Mouse (Mus musculus) cerebellum, adult 2 months (tissue): ENCODE measurements at regions not wholly inside any gene's neighbourhood (a gene's known extent, or its start where the extent isn't known, plus 50 kb on each side); places are given as distances from the start of the nearest gene placed in this dataset.

Experiments used
- DNase-seq, 2 experiments: peaks; one replicate each; pipeline ENCODE4 v3.0.0; 2021
- H3K27ac ChIP-seq: fragments of 200-500 bp; 2 replicates; pipeline ENCODE4 v1.5.1; 2012; ENCODE audit warnings: low read length, control low read depth, inconsistent platforms; ENCODE audit not compliant: insufficient read depth
- H3K27me3 ChIP-seq: fragments of 200-500 bp; 2 replicates; pipeline ENCODE4 v1.6.1; 2012; ENCODE audit warnings: inconsistent platforms, mild to moderate bottlenecking, low read length, moderate library complexity; ENCODE audit not compliant: control insufficient read depth, insufficient read depth
- H3K4me1 ChIP-seq: fragments of 200-500 bp; 2 replicates; pipeline ENCODE4 v1.6.1; 2011; ENCODE audit warnings: low read length; ENCODE audit not compliant: control insufficient read depth, insufficient read depth
- H3K4me3 ChIP-seq: fragments of 200-500 bp; replicated peaks from 2 replicates; pipeline ENCODE3; 2011; ENCODE audit warnings: mild to moderate bottlenecking, low read depth, low read length, control low read depth; ENCODE audit not compliant: insufficient read depth
- CTCF ChIP-seq: fragments of 200-500 bp; IDR thresholded peaks from 2 replicates; pipeline ENCODE4 v1.5.1; 2011; ENCODE audit warnings: low read depth, mild to moderate bottlenecking, control low read depth, low read length, moderate library complexity, borderline replicate concordance; ENCODE audit not compliant: insufficient read depth
- POLR2A ChIP-seq: fragments of 200-500 bp; IDR thresholded peaks from 2 replicates; pipeline ENCODE4 v1.6.1; 2011; ENCODE audit warnings: low read length, control low read depth, borderline replicate concordance; ENCODE audit not compliant: insufficient read depth
- WGBS: fragments of 180-500 bp; shearing (Covaris S2); methylation state at CpG from one replicate; pipeline ENCODE4 v1.1.7; 2018; 5-methylcytosine and 5-hydroxymethylcytosine counted together

- Histone ChIP-seq H3K27me3 (no peaks in the 10 kb centered on the region), H3K4me3 (no peak overlapping the region), H3K27ac (no peak overlapping the region), H3K4me1 (no peaks in the 10 kb centered on the region)
- WGBS, result 89% methylated on average over 3 of the region's 3 CpGs
- DNase-seq, result no peak
- no peak for TF ChIP-seq CTCF
- no peak for TF ChIP-seq POLR2A
These were observed 591.9 kb upstream of the Cdh6 start for GRCm38 (mm10) chr15:13765411-13765810.

DNA sequence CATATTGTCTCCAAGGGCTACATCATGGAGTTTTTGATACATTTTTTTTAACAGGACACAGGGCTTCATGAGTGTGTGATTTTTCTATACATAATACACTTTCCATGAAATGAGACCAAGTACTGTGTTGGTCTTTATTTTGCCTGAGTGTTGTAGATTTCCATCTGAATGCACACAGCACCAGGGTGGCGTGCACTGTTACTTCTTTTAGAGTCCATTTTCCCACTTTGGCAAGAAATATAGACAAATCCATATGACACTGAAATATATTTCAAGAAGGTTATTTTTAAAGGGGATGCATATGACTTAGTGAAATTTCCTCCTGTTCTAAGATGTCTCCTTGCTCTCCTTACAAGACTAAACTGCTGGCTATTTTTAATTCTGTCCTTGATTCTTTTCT is 591.1 kb upstream of the Cdh6 start:
- TF ChIP-seq CTCF (no peak), POLR2A (no peak)
- DNase-seq, result no peak
- no peaks in the 10 kb centered on the region for H3K4me1 ChIP-seq
- 57% methylated on average over 1 of the region's 1 CpGs for WGBS
- H3K4me3 ChIP-seq, result no peak overlapping the region
- H3K27ac ChIP-seq, result no peak overlapping the region
- no peaks in the 10 kb centered on the region for H3K27me3 ChIP-seq

DNA sequence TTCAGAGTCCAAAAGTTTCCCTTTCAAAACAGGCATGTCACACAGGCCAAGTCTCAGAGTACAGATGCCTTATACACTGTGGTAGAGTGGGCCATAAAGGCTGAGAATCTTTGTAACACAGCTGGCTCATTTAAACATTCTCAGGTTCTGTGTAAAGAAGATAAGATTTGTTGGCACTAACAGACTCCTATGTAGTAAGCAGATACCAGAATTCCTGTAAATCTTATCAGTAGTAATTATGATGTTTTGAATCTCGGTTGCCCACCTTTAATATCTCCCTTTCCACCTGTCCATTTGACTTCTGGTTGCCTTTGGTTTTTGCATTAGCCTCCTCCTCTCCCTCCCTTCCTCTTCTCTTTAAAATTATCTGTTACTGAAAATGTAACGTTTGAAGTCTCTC is 573.1 kb upstream of the Cdh6 start:
- Histone ChIP-seq H3K4me1 (no peaks in the 10 kb centered on the region), H3K27me3 (no peaks in the 10 kb centered on the region), H3K27ac (no peak overlapping the region), H3K4me3 (no peak overlapping the region)
- WGBS, result 70% methylated on average over 2 of the region's 2 CpGs
- no peak for DNase-seq
- TF ChIP-seq CTCF, result no peak
- no peak for TF ChIP-seq POLR2A

DNA sequence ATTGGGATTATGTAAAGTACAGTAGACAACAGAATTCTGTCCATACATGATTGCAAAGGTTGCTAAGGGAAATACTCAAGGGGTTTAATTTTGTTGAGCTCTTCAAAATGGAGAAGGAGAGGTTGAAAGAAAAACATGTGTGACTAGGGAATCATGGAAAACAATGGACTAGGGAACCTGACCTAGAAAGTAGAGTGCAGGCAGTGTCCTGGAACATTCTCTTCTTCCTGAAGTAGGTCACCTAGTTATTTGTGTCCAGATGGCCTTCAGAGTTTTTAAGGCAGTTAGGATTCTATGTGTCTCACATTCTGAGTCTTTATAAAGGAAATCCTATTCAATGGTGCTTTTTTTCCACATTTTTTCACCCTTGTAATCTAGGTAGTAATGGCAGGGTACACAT is 532.8 kb upstream of the Cdh6 start:
- DNase-seq, result peak in 1 of 2 experiments; percentile 22
- no peak overlapping the region for H3K4me3 ChIP-seq
- H3K4me1 ChIP-seq, result no peaks in the 10 kb centered on the region
- H3K27me3 ChIP-seq, result no peaks in the 10 kb centered on the region
- no peak for TF ChIP-seq POLR2A
- no peak for TF ChIP-seq CTCF
- H3K27ac ChIP-seq, result no peak overlapping the region

GRCm38 (mm10) chr15:13705187-13705586 is 531.7 kb upstream of the Cdh6 start:
- no peaks in the 10 kb centered on the region for H3K4me1 ChIP-seq
- no peak overlapping the region for H3K27ac ChIP-seq
- H3K4me3 ChIP-seq, result no peak overlapping the region
- 90% methylated on average over 4 of the region's 4 CpGs for WGBS
- DNase-seq, result no peak
- no peak for TF ChIP-seq CTCF
- TF ChIP-seq POLR2A, result no peak
- H3K27me3 ChIP-seq, result no peaks in the 10 kb centered on the region

DNA sequence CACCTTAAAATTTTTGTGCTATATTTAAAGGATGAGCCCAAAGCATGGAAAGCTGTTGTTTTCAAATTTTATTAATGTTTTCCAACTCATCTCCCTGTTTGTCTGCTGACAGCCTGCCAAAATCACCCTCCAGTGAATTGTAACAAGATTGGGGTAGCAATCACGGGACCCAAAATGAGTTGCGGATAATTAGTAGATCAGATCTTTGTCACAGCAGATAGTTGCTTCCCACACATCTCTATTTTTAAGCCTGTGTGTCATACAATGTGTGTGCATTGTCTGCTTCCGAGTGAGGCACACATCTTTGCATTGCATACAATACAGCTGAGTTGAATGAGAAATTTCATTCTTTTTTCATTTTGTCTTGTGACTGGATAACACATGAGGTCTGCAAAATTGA is 494.7 kb upstream of the Cdh6 start:
- Histone ChIP-seq H3K27me3 (no peaks in the 10 kb centered on the region), H3K4me1 (no peaks in the 10 kb centered on the region), H3K27ac (no peak overlapping the region), H3K4me3 (no peak overlapping the region)
- no peak for DNase-seq
- 32% methylated on average over 3 of the region's 3 CpGs for WGBS
- no peak for TF ChIP-seq CTCF
- no peak for TF ChIP-seq POLR2A

GRCm38 (mm10) chr15:13667278-13667677 is 493.8 kb upstream of the Cdh6 start:
- WGBS, result 98% methylated on average over 4 of the region's 4 CpGs
- TF ChIP-seq CTCF (no peak), POLR2A (no peak)

DNA sequence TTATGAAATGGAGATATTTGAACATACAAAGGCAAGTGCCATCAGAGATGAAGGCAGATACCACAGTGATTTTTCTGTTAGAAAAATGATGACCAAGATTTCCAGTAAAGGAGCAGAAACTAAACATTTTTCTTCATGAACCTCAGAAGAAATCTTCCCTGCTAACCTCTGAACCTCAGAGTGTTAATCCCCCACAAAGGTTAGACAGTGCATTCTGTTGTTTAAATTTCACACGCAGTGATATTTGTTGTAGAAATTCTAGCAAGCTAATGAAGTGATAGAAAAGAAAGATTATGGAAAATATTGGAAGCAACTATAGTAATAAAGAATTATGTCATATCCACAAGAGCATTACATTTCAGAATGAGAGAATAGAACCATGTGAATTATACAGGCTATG is 488.8 kb upstream of the Cdh6 start:
- no peak overlapping the region for H3K4me3 ChIP-seq
- H3K27ac ChIP-seq, result no peak overlapping the region
- TF ChIP-seq POLR2A, result no peak
- WGBS, result 81% methylated on average over 1 of the region's 1 CpGs
- DNase-seq, result no peak
- H3K27me3 ChIP-seq, result no peaks in the 10 kb centered on the region; the same call in 1 of the 2 replicates
- no peaks in the 10 kb centered on the region for H3K4me1 ChIP-seq

More at GRCm38 (mm10) chr15:13667278-13667677, 493.8 kb upstream of the Cdh6 start:
- Histone ChIP-seq H3K4me3 (no peak overlapping the region), H3K27me3 (no peaks in the 10 kb centered on the region), H3K4me1 (no peaks in the 10 kb centered on the region), H3K27ac (no peak overlapping the region)
- no peak for DNase-seq

DNA sequence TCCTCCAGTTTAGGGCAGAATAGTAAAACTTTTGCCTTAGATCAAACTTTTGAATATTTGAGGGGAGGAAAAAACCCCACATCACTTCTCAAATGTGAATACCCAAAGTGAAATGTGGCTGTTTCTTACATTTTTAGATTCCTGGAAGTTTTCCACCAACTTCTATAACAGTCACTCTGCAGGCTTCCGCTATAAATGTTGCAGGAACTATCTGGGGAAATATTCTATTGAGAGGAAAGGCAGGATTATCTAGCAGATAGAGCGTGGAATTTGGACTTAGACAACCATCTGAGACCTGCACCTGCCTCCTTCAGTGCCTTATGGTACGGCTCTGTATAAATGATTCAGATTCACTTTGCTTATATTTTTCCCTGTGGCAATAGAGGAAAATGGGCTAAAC is 481.6 kb upstream of the Cdh6 start:
- Histone ChIP-seq H3K4me3 (no peak overlapping the region), H3K27me3 (no peaks in the 10 kb centered on the region), H3K4me1 (no peaks in the 10 kb centered on the region), H3K27ac (no peak overlapping the region)
- no peak for DNase-seq
- WGBS, result 60% methylated on average over 3 of the region's 3 CpGs
- no peak for TF ChIP-seq CTCF
- no peak for TF ChIP-seq POLR2A
